Mouse (Mus musculus) activated CD4-positive, CD25-positive, alpha-beta regulatory T cell, adult 9 weeks (primary cell): ENCODE results near the gene Atoh1. TPM values are rescaled to one million over a fixed set of nuclear protein-coding genes. Genes with fewer than 3 reads are reported as not detected.

Experiments used
- polyA plus RNA-seq: library from polyadenylated mRNA; unstranded; fragments of 100-300 nt; shearing (Covaris generic); gene quantifications from one replicate; pipeline ENCODE4 v1.2.1, GENCODE M21; 2017

Atoh1 gene
- polyA plus RNA-seq, result not detected

GRCm38 (mm10) chr6:64728499-64729198 is at the start of gene Atoh1:
Atoh1 (plus strand) TSS chr6:64729125.

